In genomic region chr8:70493692-70494415, GRCm38 (mm10) we compare ENCODE assay signal across 7 mouse cellular contexts. TPM values are rescaled to one million over a fixed set of nuclear protein-coding genes. Genes with fewer than 3 reads are reported as not detected.
DNase-seq lines count a peak whose midpoint lies in the region; ATAC-seq lines count a peak whose summit lies in the region.

No protein-coding gene starts in this region.

- no peaks in the 10 kb centered on the region for H3K36me3 ChIP-seq in liver, embryonic 11.5 days (ENCODE audit: control insufficient read depth, insufficient read depth, low read length)
- no peaks in the 10 kb centered on the region for H3K36me3 ChIP-seq in forebrain, embryonic 10.5 days (replicated peaks)
- H3K36me3 ChIP-seq in limb, embryonic 13.5 days, result no peaks in the 10 kb centered on the region
- H3K36me3 ChIP-seq in stomach, embryonic 15.5 days, result no peaks in the 10 kb centered on the region

- no peaks in the 10 kb centered on the region for H3K9me3 ChIP-seq in liver, embryonic 11.5 days (ENCODE audit: control insufficient read depth, low read length)
- H3K9me3 ChIP-seq in forebrain, embryonic 10.5 days, result no peaks in the 10 kb centered on the region
- no peaks in the 10 kb centered on the region for H3K9me3 ChIP-seq in limb, embryonic 13.5 days
- no peaks in the 10 kb centered on the region for H3K9me3 ChIP-seq in stomach, embryonic 15.5 days

- H3K9ac ChIP-seq in liver, embryonic 11.5 days (ENCODE audit: low read depth, low read length), result no peak overlapping the region
- peak overlapping the region; percentile 72 for H3K9ac ChIP-seq in limb, embryonic 13.5 days
- no peak overlapping the region for H3K9ac ChIP-seq in stomach, embryonic 15.5 days

- no peak overlapping the region for H3K27ac ChIP-seq in liver, embryonic 11.5 days (ENCODE audit: low read depth, low read length)
- H3K27ac ChIP-seq in forebrain, embryonic 10.5 days, result peak overlapping the region; percentile 74
- peak overlapping the region; percentile 59 for H3K27ac ChIP-seq in limb, embryonic 13.5 days
- no peak overlapping the region for H3K27ac ChIP-seq in stomach, embryonic 15.5 days

- H3K4me1 ChIP-seq in liver, embryonic 11.5 days (replicated peaks; ENCODE audit: control insufficient read depth, insufficient read depth, low read length), result peaks cover 31% of the 10 kb centered on the region
- H3K4me1 ChIP-seq in forebrain, embryonic 10.5 days, result peaks cover 71% of the 10 kb centered on the region
- peaks cover 76% of the 10 kb centered on the region for H3K4me1 ChIP-seq in limb, embryonic 13.5 days
- peaks cover 42% of the 10 kb centered on the region for H3K4me1 ChIP-seq in stomach, embryonic 15.5 days

- H3K4me3 ChIP-seq in liver, embryonic 11.5 days (ENCODE audit: low read depth, low read length), result peak overlapping the region; percentile 50
- peak overlapping the region; percentile 50 for H3K4me3 ChIP-seq in forebrain, embryonic 10.5 days
- peak overlapping the region; percentile 63 for H3K4me3 ChIP-seq in limb, embryonic 13.5 days
- H3K4me3 ChIP-seq in stomach, embryonic 15.5 days (replicated peaks), result peak overlapping the region; percentile 39

- WGBS in liver, embryonic 11.5 days, result 3% methylated on average over 47 of the region's 47 CpGs
- under 1% methylated on average over 47 of the region's 47 CpGs for WGBS in forebrain, embryonic 10.5 days
- WGBS in limb, embryonic 13.5 days, result under 1% methylated on average over 46 of the region's 47 CpGs
- 1% methylated on average over 47 of the region's 47 CpGs for WGBS in stomach, embryonic 15.5 days

- DNase-seq in liver, embryonic 11.5 days (ENCODE audit: low spot score), result no peak
- no peak for DNase-seq in liver
- no peak for DNase-seq in forebrain, embryonic 10.5 days (ENCODE audit: extremely low spot score, low spot score)
- DNase-seq in retina, postnatal 1 day, result no peak
- DNase-seq in right cerebral cortex, adult 18-20 months, result no peak

- peak overlapping the region; percentile 61 for H3K4me2 ChIP-seq in liver, embryonic 11.5 days
- peak overlapping the region; percentile 90 for H3K4me2 ChIP-seq in limb, embryonic 13.5 days (replicated peaks)
- peak overlapping the region; percentile 82 for H3K4me2 ChIP-seq in stomach, embryonic 15.5 days

- no peak for ATAC-seq in liver, embryonic 11.5 days (replicated peaks; ENCODE audit: low FRiP score)
- 0 out of 2 replicates have a peak, but pooled peaks have one; percentile 7 for ATAC-seq in limb, embryonic 13.5 days (ENCODE audit: low FRiP score, low read depth)
- ATAC-seq in stomach, embryonic 15.5 days (ENCODE audit: insufficient read depth, low FRiP score, low read depth), result no peak

- H3K27me3 ChIP-seq in liver, embryonic 11.5 days (replicated peaks; ENCODE audit: control insufficient read depth, insufficient read depth, low read length), result peaks cover 100% of the 10 kb centered on the region
- peaks cover 100% of the 10 kb centered on the region for H3K27me3 ChIP-seq in forebrain, embryonic 10.5 days (ENCODE audit: poor library complexity, severe bottlenecking)
- H3K27me3 ChIP-seq in limb, embryonic 13.5 days, result peaks cover 90% of the 10 kb centered on the region
- H3K27me3 ChIP-seq in stomach, embryonic 15.5 days (replicated peaks), result peaks cover 98% of the 10 kb centered on the region

RNA-seq across cellular contexts. Expression of gene Crlf1, which starts 0.9 kb away (rescaled TPM):
- 3.8 and 5.4 TPM in 2 replicates for polyA plus RNA-seq in liver, embryonic 11.5 days (2014; fragmentation: Nextera tagmentation; extraction: Ambion mirVana)
- 34.1 and 48.4 TPM in 2 replicates for polyA plus RNA-seq in forebrain, embryonic 10.5 days (2016; fragmentation: Nextera tagmentation; extraction: Ambion mirVana)
- 83.3 and 85.0 TPM in 2 replicates for polyA plus RNA-seq in limb, embryonic 13.5 days (2015; fragmentation: Nextera tagmentation; extraction: Ambion mirVana)
- 2.9 and 4.1 TPM in 2 replicates for polyA plus RNA-seq in stomach, embryonic 15.5 days (2015; fragmentation: Nextera tagmentation; extraction: Ambion mirVana)

RNA-seq across cellular contexts. Expression of gene Tmem59l, which starts 6.7 kb away (rescaled TPM):
- 0.87 and 1.1 TPM in 2 replicates for polyA plus RNA-seq in liver, embryonic 11.5 days (2014; fragmentation: Nextera tagmentation; extraction: Ambion mirVana)
- polyA plus RNA-seq in forebrain, embryonic 10.5 days (2016; fragmentation: Nextera tagmentation; extraction: Ambion mirVana), result 16.7 and 19.5 TPM in 2 replicates
- polyA plus RNA-seq in limb, embryonic 13.5 days (2015; fragmentation: Nextera tagmentation; extraction: Ambion mirVana), result 24.2 and 26.6 TPM in 2 replicates
- 3.0 and 3.5 TPM in 2 replicates for polyA plus RNA-seq in stomach, embryonic 15.5 days (2015; fragmentation: Nextera tagmentation; extraction: Ambion mirVana)

RNA-seq across cellular contexts. Expression of gene Rex1bd, which starts 12.7 kb away (rescaled TPM):
- polyA plus RNA-seq in liver, embryonic 11.5 days (2014; fragmentation: Nextera tagmentation; extraction: Ambion mirVana), result 113 and 120 TPM in 2 replicates
- polyA plus RNA-seq in forebrain, embryonic 10.5 days (2016; fragmentation: Nextera tagmentation; extraction: Ambion mirVana), result 126 and 136 TPM in 2 replicates
- polyA plus RNA-seq in limb, embryonic 13.5 days (2015; fragmentation: Nextera tagmentation; extraction: Ambion mirVana), result 139 and 148 TPM in 2 replicates
- 125 and 130 TPM in 2 replicates for polyA plus RNA-seq in stomach, embryonic 15.5 days (2015; fragmentation: Nextera tagmentation; extraction: Ambion mirVana)

RNA-seq across cellular contexts. Expression of gene Uba52, which starts 16.7 kb away (rescaled TPM):
- polyA plus RNA-seq in liver, embryonic 11.5 days (2014; fragmentation: Nextera tagmentation; extraction: Ambion mirVana), result 1,024 and 1,077 TPM in 2 replicates
- 879 and 899 TPM in 2 replicates for polyA plus RNA-seq in forebrain, embryonic 10.5 days (2016; fragmentation: Nextera tagmentation; extraction: Ambion mirVana)
- 856 and 861 TPM in 2 replicates for polyA plus RNA-seq in limb, embryonic 13.5 days (2015; fragmentation: Nextera tagmentation; extraction: Ambion mirVana)
- polyA plus RNA-seq in stomach, embryonic 15.5 days (2015; fragmentation: Nextera tagmentation; extraction: Ambion mirVana), result 843 and 950 TPM in 2 replicates

RNA-seq across cellular contexts. Expression of gene Klhl26, which starts 17.1 kb away (rescaled TPM):
- 13.0 and 16.8 TPM in 2 replicates for polyA plus RNA-seq in liver, embryonic 11.5 days (2014; fragmentation: Nextera tagmentation; extraction: Ambion mirVana)
- polyA plus RNA-seq in forebrain, embryonic 10.5 days (2016; fragmentation: Nextera tagmentation; extraction: Ambion mirVana), result 19.9 and 20.2 TPM in 2 replicates
- 29.0 and 30.3 TPM in 2 replicates for polyA plus RNA-seq in limb, embryonic 13.5 days (2015; fragmentation: Nextera tagmentation; extraction: Ambion mirVana)
- 20.5 and 20.7 TPM in 2 replicates for polyA plus RNA-seq in stomach, embryonic 15.5 days (2015; fragmentation: Nextera tagmentation; extraction: Ambion mirVana)

Comparison
In these comparisons a context has a peak if more than half of its experiments do, and no peak if none do; other contexts are left out.
1. H3K27ac ChIP-seq: peak in forebrain, embryonic 10.5 days (single experiment) and limb, embryonic 13.5 days (single experiment); none in liver, embryonic 11.5 days (single experiment) and stomach, embryonic 15.5 days (single experiment).
2. Peak in every context shown above with its lines, with median percentiles within 50 percentile points of each other: H3K4me2 ChIP-seq and H3K4me3 ChIP-seq.